Mouse (Mus musculus): ENCODE measurements around the gene Ntrk3. TPM values are rescaled to one million over a fixed set of nuclear protein-coding genes. Genes with fewer than 3 reads are reported as not detected.

Gene Ntrk3
- polyA plus RNA-seq, 2 experiments, result 5.3 to 15.0 TPM

GRCm38 (mm10) chr7:78576706-78577461 lies 160.9 kb downstream of the Ntrk3 start:
- peak; percentile 71 for ATAC-seq (ENCODE audit: low FRiP score, low read depth)
- TF ChIP-seq POLR2A (IDR thresholded peaks at IDR 0.05; ENCODE audit: borderline replicate concordance, extremely low read depth, insufficient read depth, insufficient read length), result no peak
- Histone ChIP-seq H3K36me3 (ENCODE audit: control insufficient read depth, insufficient read depth, low read length) (no peaks in the 10 kb centered on the region), H3K9ac (ENCODE audit: low read depth, low read length, severe bottlenecking) (peak overlapping the region; percentile 12; the same call in 1 of the 2 replicates), H3K27ac (replicated peaks; ENCODE audit: low read depth, low read length) (no peak overlapping the region), H3K9me3 (ENCODE audit: control insufficient read depth, low read length) (no peaks in the 10 kb centered on the region), H3K4me3 (replicated peaks; ENCODE audit: low read length) (peak overlapping the region; percentile 44), H3K4me1 (ENCODE audit: control insufficient read depth, insufficient read depth, low read length) (0 out of 2 replicates have a peak, but pooled peaks cover 3% of the 10 kb centered on the region), H3K27me3 (ENCODE audit: control insufficient read depth, insufficient read depth, low read length) (peaks cover 81% of the 10 kb centered on the region), H3K4me2 (replicated peaks; ENCODE audit: low read depth, low read length, severe bottlenecking) (peak overlapping the region; percentile 81)
- no peak for DNase-seq (ENCODE audit: low spot score)
- WGBS, result 3% methylated on average over 34 of the region's 35 CpGs

DNA sequence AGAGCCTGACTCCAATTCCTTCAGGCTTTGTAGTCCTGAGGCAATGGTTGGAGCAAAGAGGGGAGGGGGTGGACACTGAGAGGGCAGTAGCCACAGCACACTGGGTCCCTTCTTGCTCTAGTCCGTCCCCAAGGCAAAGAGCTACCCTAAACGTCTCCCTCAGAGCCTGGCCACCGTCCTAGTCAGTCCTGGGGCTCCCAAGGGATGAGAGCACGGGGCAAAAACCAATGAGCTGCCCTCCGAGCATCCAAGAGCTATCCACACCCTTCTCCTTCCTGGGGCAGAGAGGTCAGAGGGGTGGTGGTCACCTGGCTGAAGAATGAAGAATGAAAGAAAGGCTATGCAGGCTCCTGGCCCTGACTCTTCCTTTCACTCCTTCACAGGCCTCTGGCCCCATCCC lies 161.6 kb downstream of the Ntrk3 start:
- ATAC-seq (ENCODE audit: low FRiP score, low read depth) (no peak), DNase-seq (ENCODE audit: low spot score) (no peak)
- 0 out of 2 replicates have a peak, but pooled peaks cover 3% of the 10 kb centered on the region for H3K4me1 ChIP-seq (ENCODE audit: control insufficient read depth, insufficient read depth, low read length)
- 0 out of 2 replicates have a peak overlapping the region, but pooled peaks have one; percentile 81 for H3K4me2 ChIP-seq (replicated peaks; ENCODE audit: low read depth, low read length, severe bottlenecking)
- 0 out of 2 replicates have a peak overlapping the region, but pooled peaks have one; percentile 44 for H3K4me3 ChIP-seq (replicated peaks; ENCODE audit: low read length)
- 26% methylated on average over 5 of the region's 5 CpGs for WGBS
- no peaks in the 10 kb centered on the region for H3K9me3 ChIP-seq (ENCODE audit: control insufficient read depth, low read length)
- H3K9ac ChIP-seq (ENCODE audit: low read depth, low read length, severe bottlenecking), result no peak overlapping the region
- H3K27ac ChIP-seq (replicated peaks; ENCODE audit: low read depth, low read length), result no peak overlapping the region
- peaks cover 74% of the 10 kb centered on the region for H3K27me3 ChIP-seq (ENCODE audit: control insufficient read depth, insufficient read depth, low read length)
- H3K36me3 ChIP-seq (ENCODE audit: control insufficient read depth, insufficient read depth, low read length), result no peaks in the 10 kb centered on the region
- no peak for TF ChIP-seq POLR2A (IDR thresholded peaks at IDR 0.05; ENCODE audit: borderline replicate concordance, extremely low read depth, insufficient read depth, insufficient read length)

- H3K36me3 ChIP-seq (ENCODE audit: control insufficient read depth, insufficient read depth, low read length), result no peaks in the 10 kb centered on the region
- no peak overlapping the region for H3K4me2 ChIP-seq (replicated peaks; ENCODE audit: low read depth, low read length, severe bottlenecking)
- H3K27ac ChIP-seq (replicated peaks; ENCODE audit: low read depth, low read length), result no peak overlapping the region
- TF ChIP-seq POLR2A (IDR thresholded peaks at IDR 0.05; ENCODE audit: borderline replicate concordance, extremely low read depth, insufficient read depth, insufficient read length), result no peak
- H3K4me1 ChIP-seq (ENCODE audit: control insufficient read depth, insufficient read depth, low read length), result 0 out of 2 replicates have a peak, but pooled peaks cover 3% of the 10 kb centered on the region
- no peak for ATAC-seq (ENCODE audit: low FRiP score, low read depth)
- no peaks in the 10 kb centered on the region for H3K9me3 ChIP-seq (ENCODE audit: control insufficient read depth, low read length)
- H3K9ac ChIP-seq (ENCODE audit: low read depth, low read length, severe bottlenecking), result no peak overlapping the region
- 0 out of 2 replicates have a peak overlapping the region, but pooled peaks have one; percentile 44 for H3K4me3 ChIP-seq (replicated peaks; ENCODE audit: low read length)
- 6% methylated on average over 3 of the region's 3 CpGs for WGBS
- peaks cover 68% of the 10 kb centered on the region for H3K27me3 ChIP-seq (ENCODE audit: control insufficient read depth, insufficient read depth, low read length)
- DNase-seq (ENCODE audit: low spot score), result no peak
Observed at GRCm38 (mm10) chr7:78575556-78575955, 162.3 kb downstream of the Ntrk3 start.

DNA sequence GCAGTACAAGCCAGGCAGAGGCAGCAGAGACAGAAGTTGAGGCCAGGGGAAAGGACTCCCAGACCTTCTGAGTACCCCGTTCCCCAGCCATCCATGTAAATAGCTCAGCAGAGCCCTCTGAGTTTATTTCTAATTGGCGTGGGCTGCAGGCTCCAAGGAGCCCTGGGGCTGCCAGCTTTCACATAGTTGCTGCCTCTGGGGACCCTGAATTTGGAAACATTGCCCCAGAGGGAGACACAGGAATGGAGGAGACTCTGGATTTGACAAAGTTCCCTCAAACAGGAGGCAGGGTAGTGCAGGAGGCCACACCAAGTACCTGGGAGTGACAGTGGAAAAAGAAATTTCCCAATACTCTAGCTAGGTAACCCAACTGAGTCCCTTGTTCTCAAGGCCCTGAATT lies 166.6 kb downstream of the Ntrk3 start:
- WGBS, result 46% methylated on average over 2 of the region's 2 CpGs
- Histone ChIP-seq H3K9me3 (ENCODE audit: control insufficient read depth, low read length) (no peaks in the 10 kb centered on the region), H3K27me3 (ENCODE audit: control insufficient read depth, insufficient read depth, low read length) (peaks cover 27% of the 10 kb centered on the region), H3K4me1 (ENCODE audit: control insufficient read depth, insufficient read depth, low read length) (no peaks in the 10 kb centered on the region), H3K4me3 (replicated peaks; ENCODE audit: low read length) (no peak overlapping the region), H3K9ac (ENCODE audit: low read depth, low read length, severe bottlenecking) (no peak overlapping the region), H3K27ac (replicated peaks; ENCODE audit: low read depth, low read length) (no peak overlapping the region), H3K4me2 (replicated peaks; ENCODE audit: low read depth, low read length, severe bottlenecking) (no peak overlapping the region), H3K36me3 (ENCODE audit: control insufficient read depth, insufficient read depth, low read length) (no peaks in the 10 kb centered on the region)
- DNase-seq (ENCODE audit: low spot score) (no peak), ATAC-seq (ENCODE audit: low FRiP score, low read depth) (no peak)
- no peak for TF ChIP-seq POLR2A (IDR thresholded peaks at IDR 0.05; ENCODE audit: borderline replicate concordance, extremely low read depth, insufficient read depth, insufficient read length)

DNA sequence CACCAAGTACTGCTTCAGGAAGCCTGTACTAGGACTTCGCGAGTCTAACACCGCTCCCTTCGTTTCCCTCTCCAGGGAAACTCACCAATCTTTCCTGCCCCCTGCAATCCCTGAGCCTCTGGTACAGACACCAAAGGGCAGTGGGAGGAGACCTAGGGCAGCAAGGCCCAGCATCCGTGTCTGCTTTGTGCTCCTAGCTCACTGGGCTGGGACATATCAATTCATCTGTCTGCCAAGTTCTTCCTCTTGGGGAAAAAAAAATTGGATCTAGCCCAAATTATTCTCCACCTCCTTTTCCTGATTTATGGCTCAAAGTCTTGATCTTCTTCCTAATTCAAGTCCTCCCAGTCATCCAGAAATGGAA lies 168.6 kb downstream of the Ntrk3 start:
- Histone ChIP-seq H3K4me3 (replicated peaks; ENCODE audit: low read length) (no peak overlapping the region), H3K9ac (ENCODE audit: low read depth, low read length, severe bottlenecking) (no peak overlapping the region), H3K36me3 (ENCODE audit: control insufficient read depth, insufficient read depth, low read length) (no peaks in the 10 kb centered on the region), H3K4me1 (ENCODE audit: control insufficient read depth, insufficient read depth, low read length) (no peaks in the 10 kb centered on the region), H3K27me3 (ENCODE audit: control insufficient read depth, insufficient read depth, low read length) (peaks cover 8% of the 10 kb centered on the region; the same call in 1 of the 2 replicates), H3K27ac (replicated peaks; ENCODE audit: low read depth, low read length) (no peak overlapping the region), H3K4me2 (replicated peaks; ENCODE audit: low read depth, low read length, severe bottlenecking) (peak overlapping the region; percentile 27), H3K9me3 (ENCODE audit: control insufficient read depth, low read length) (no peaks in the 10 kb centered on the region)
- no peak for TF ChIP-seq POLR2A (IDR thresholded peaks at IDR 0.05; ENCODE audit: borderline replicate concordance, extremely low read depth, insufficient read depth, insufficient read length)
- WGBS, result 6% methylated on average over 5 of the region's 5 CpGs
- ATAC-seq (ENCODE audit: low FRiP score, low read depth) (no peak), DNase-seq (ENCODE audit: low spot score) (no peak)
